Mouse (Mus musculus): ENCODE results near the gene Arsk. TPM values are rescaled to one million over a fixed set of nuclear protein-coding genes. Genes with fewer than 3 reads are reported as not detected.

The Arsk gene
- total and polyA plus RNA-seq, 3 experiments: 2.7 to 4.3 TPM; not detected in 1

DNA sequence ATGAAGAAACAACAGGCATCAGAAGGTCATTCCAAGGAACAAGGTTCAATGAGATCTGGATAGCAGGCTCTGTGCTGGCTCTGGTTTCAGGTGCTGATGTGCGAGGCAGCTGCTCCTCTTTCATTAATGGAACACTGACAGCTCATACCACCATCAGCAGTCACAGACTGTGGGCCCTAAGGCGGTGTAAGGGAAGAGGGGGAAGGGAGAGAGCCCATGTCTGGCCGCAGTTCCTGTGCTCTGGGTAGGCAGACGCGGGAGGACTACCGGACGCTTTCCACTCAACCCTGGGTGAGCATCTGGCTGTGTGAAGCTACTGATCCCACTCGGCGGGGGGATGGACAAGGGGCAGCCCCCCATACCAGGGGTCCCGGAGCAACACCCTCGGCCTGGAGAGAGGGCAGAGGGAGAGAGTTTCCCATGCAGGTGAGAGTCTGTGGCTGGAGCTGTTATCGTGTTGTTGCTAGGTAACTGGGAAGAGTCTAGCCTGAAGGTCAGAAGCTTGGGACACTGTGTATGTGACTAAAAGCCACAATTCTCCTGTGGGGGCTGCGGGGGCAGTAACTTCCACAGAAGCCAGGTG lies 34.0 kb downstream of the Arsk start:
- H3K27me3 ChIP-seq (ENCODE audit: control insufficient read depth in 1 of 2, insufficient read depth in 2 of 2, low read length in 2 of 2): no peaks in the 10 kb centered on the region
- no peaks in the 10 kb centered on the region for H3K79me2 ChIP-seq (ENCODE audit: control insufficient read depth, insufficient read depth, low read length, poor library complexity)
- H3K27ac ChIP-seq (ENCODE audit: control insufficient read depth, low read depth, low read length): no peak overlapping the region
- no peaks in the 10 kb centered on the region for H3K9me3 ChIP-seq (replicated peaks; ENCODE audit: insufficient read depth, low read length)
- H3K4me3 ChIP-seq (ENCODE audit: control insufficient read depth in 1 of 2, insufficient read depth in 1 of 2, low read depth in 2 of 2, low read length in 2 of 2): no peak overlapping the region
- DNase-seq (ENCODE audit: low read depth, low spot score): no peak
- no peak overlapping the region for H3K9ac ChIP-seq (ENCODE audit: control insufficient read depth, low read depth, low read length, poor library complexity, severe bottlenecking)
- no peaks in the 10 kb centered on the region for H3K36me3 ChIP-seq (ENCODE audit: control insufficient read depth in 1 of 2, insufficient read depth in 2 of 2, low read length in 2 of 2)
- TF ChIP-seq CHD2 (IDR thresholded peaks at IDR 0.05; ENCODE audit: low read length) (no peak), ETS1 (IDR thresholded peaks at IDR 0.05; ENCODE audit: low read depth, low read length) (no peak), NELFE (IDR thresholded peaks at IDR 0.05; ENCODE audit: low read depth, low read length) (no peak), ZMIZ1 (IDR thresholded peaks at IDR 0.05; ENCODE audit: low read depth, low read length) (no peak), KAT2A (conservative IDR thresholded peaks at IDR 0.05; ENCODE audit: low read depth, low read length) (no peak), TBP (IDR thresholded peaks at IDR 0.05; ENCODE audit: low read depth, low read length) (no peak), MYB (IDR thresholded peaks at IDR 0.05; ENCODE audit: low read depth, low read length) (no peak), RCOR1 (IDR thresholded peaks at IDR 0.05; ENCODE audit: low read depth, low read length) (no peak)
- no peaks in the 10 kb centered on the region for H3K4me1 ChIP-seq (ENCODE audit: control insufficient read depth in 1 of 2, insufficient read depth in 2 of 2, low read length in 2 of 2)

GRCm38 (mm10) chr13:76063548-76063947 lies 34.9 kb downstream of the Arsk start:
- no peak overlapping the region for H3K4me3 ChIP-seq (ENCODE audit: control insufficient read depth in 1 of 2, insufficient read depth in 1 of 2, low read depth in 2 of 2, low read length in 2 of 2)
- H3K27ac ChIP-seq (ENCODE audit: control insufficient read depth, low read depth, low read length): no peak overlapping the region
- H3K9me3 ChIP-seq (replicated peaks; ENCODE audit: insufficient read depth, low read length): no peaks in the 10 kb centered on the region
- no peaks in the 10 kb centered on the region for H3K4me1 ChIP-seq (ENCODE audit: control insufficient read depth in 1 of 2, insufficient read depth in 2 of 2, low read length in 2 of 2)
- no peak overlapping the region for H3K9ac ChIP-seq (ENCODE audit: control insufficient read depth, low read depth, low read length, poor library complexity, severe bottlenecking)
- H3K79me2 ChIP-seq (ENCODE audit: control insufficient read depth, insufficient read depth, low read length, poor library complexity): no peaks in the 10 kb centered on the region
- TF ChIP-seq USF2 (IDR thresholded peaks at IDR 0.05; ENCODE audit: borderline replicate concordance in 1 of 2, insufficient read depth in 1 of 2, low read depth in 1 of 2, low read length in 2 of 2) (no peak), ZNF384 (IDR thresholded peaks at IDR 0.05; ENCODE audit: low read depth, low read length) (no peak), MYC (IDR thresholded peaks at IDR 0.05; ENCODE audit: low read depth, low read length) (no peak)
- no peaks in the 10 kb centered on the region for H3K27me3 ChIP-seq (ENCODE audit: control insufficient read depth in 1 of 2, insufficient read depth in 2 of 2, low read length in 2 of 2)
- H3K36me3 ChIP-seq (ENCODE audit: control insufficient read depth in 1 of 2, insufficient read depth in 2 of 2, low read length in 2 of 2): no peaks in the 10 kb centered on the region
- DNase-seq (ENCODE audit: low read depth, low spot score): no peak

DNA sequence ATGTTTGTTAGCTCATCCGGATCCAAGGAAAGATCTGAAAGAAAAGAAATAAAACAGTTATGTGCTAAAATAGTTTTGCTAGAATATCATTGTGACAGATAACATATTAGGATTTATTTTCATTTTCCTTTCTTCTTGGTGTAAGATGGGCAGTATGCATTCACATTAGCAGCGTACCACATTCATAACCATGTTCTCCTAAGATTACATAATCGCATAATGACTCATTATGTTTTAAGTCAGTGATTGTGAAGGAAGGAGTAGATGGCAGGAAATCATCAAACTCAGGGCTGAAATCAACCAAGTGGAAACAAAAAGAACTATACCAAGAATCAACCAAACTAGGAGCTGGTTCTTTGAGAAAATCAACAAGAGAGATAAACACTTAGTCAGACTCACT lies 35.9 kb downstream of the Arsk start:
- Histone ChIP-seq H3K4me1 (ENCODE audit: control insufficient read depth in 1 of 2, insufficient read depth in 2 of 2, low read length in 2 of 2) (no peaks in the 10 kb centered on the region), H3K9ac (ENCODE audit: control insufficient read depth, low read depth, low read length, poor library complexity, severe bottlenecking) (no peak overlapping the region), H3K9me3 (replicated peaks; ENCODE audit: insufficient read depth, low read length) (no peaks in the 10 kb centered on the region), H3K27ac (ENCODE audit: control insufficient read depth, low read depth, low read length) (no peak overlapping the region), H3K79me2 (ENCODE audit: control insufficient read depth, insufficient read depth, low read length, poor library complexity) (no peaks in the 10 kb centered on the region), H3K4me3 (ENCODE audit: control insufficient read depth in 1 of 2, insufficient read depth in 1 of 2, low read depth in 2 of 2, low read length in 2 of 2) (no peak overlapping the region), H3K27me3 (ENCODE audit: control insufficient read depth in 1 of 2, insufficient read depth in 2 of 2, low read length in 2 of 2) (no peaks in the 10 kb centered on the region), H3K36me3 (ENCODE audit: control insufficient read depth in 1 of 2, insufficient read depth in 2 of 2, low read length in 2 of 2) (no peaks in the 10 kb centered on the region)
- no peak for TF ChIP-seq NELFE (IDR thresholded peaks at IDR 0.05; ENCODE audit: low read depth, low read length)
- no peak for TF ChIP-seq USF1 (IDR thresholded peaks at IDR 0.05; ENCODE audit: low read depth, low read length)
- no peak for TF ChIP-seq E2F4 (IDR thresholded peaks at IDR 0.05; ENCODE audit: borderline replicate concordance, low read depth, low read length)
- TF ChIP-seq POLR2A (IDR thresholded peaks at IDR 0.05; ENCODE audit: control insufficient read depth in 1 of 2, insufficient read depth in 1 of 2, low read depth in 1 of 2, low read length in 2 of 2, poor library complexity in 1 of 2): no peak
- TF ChIP-seq MEF2A (IDR thresholded peaks at IDR 0.05; ENCODE audit: extremely low read depth, insufficient replicate concordance, low read depth, low read length, poor library complexity, severe bottlenecking): no peak
- no peak for TF ChIP-seq GABPA (IDR thresholded peaks at IDR 0.05; ENCODE audit: low read depth, low read length)
- TF ChIP-seq ELF1 (IDR thresholded peaks at IDR 0.05; ENCODE audit: low read depth, low read length): no peak
- no peak for TF ChIP-seq GATA1 (IDR thresholded peaks at IDR 0.05; ENCODE audit: low read depth, low read length)
- no peak for TF ChIP-seq BHLHE40 (IDR thresholded peaks at IDR 0.05; ENCODE audit: borderline replicate concordance, low read depth, low read length)
- TF ChIP-seq HCFC1 (IDR thresholded peaks at IDR 0.05; ENCODE audit: low read depth, low read length): no peak
- TF ChIP-seq MYC (IDR thresholded peaks at IDR 0.05; ENCODE audit: low read depth, low read length): no peak
- TF ChIP-seq SMC3 (IDR thresholded peaks at IDR 0.05; ENCODE audit: low read depth, low read length): no peak
- DNase-seq (ENCODE audit: low read depth, low spot score): no peak

Data from MEL (cell line).